Mouse (Mus musculus) heart, adult 2 months (tissue): ENCODE results near the gene Col16a1.

ENCODE experiments used
- CTCF ChIP-seq: fragments of 200-600 bp; IDR thresholded peaks from 2 replicates; pipeline ENCODE4 v1.8.1; 2022; ENCODE audit warnings: antibody characterized with exemption, mild to moderate bottlenecking, moderate library complexity
- EP300 ChIP-seq: fragments of 200-500 bp; IDR thresholded peaks from 2 replicates; pipeline ENCODE4 v1.6.1; 2011; ENCODE audit warnings: low read depth, low read length, control low read depth; ENCODE audit not compliant: insufficient read depth
- POLR2A ChIP-seq: fragments of 200-500 bp; IDR thresholded peaks from 2 replicates; pipeline ENCODE4 v1.6.1; 2011; ENCODE audit warnings: mild to moderate bottlenecking, low read depth, low read length, control low read depth; ENCODE audit not compliant: insufficient read depth

GRCm38 (mm10) chr4:130005593-130005992 lies 42.0 kb upstream of the Col16a1 start:
- TF ChIP-seq CTCF = no peak
- TF ChIP-seq POLR2A = no peak
- TF ChIP-seq EP300 = no peak
